Mouse (Mus musculus) kidney, embryonic 16.5 days (tissue): ENCODE data around the gene Sst. TPM values are rescaled to one million over a fixed set of nuclear protein-coding genes. Genes with fewer than 3 reads are reported as not detected.

ENCODE experiments used
- ATAC-seq: fragments of 200-750 bp; cut with Nextera tagmentation; 2 replicates; pipeline ENCODE4 v1.8.0; 2017; ENCODE audit warnings: moderate TSS enrichment; ENCODE audit not compliant: low FRiP score, low TSS enrichment
- H3K27ac ChIP-seq: fragments of 300-500 bp; sonication (generic); 2 replicates; pipeline ENCODE4 v1.5.1; 2014; ENCODE audit warnings: low read length
- H3K27me3 ChIP-seq: fragments of 300-500 bp; sonication (generic); 2 replicates; pipeline ENCODE4 v1.6.1; 2014; ENCODE audit warnings: low read length, control low read depth, mixed read lengths; ENCODE audit not compliant: insufficient read depth
- H3K36me3 ChIP-seq: fragments of 300-500 bp; sonication (generic); 2 replicates; pipeline ENCODE4 v1.6.1; 2014; ENCODE audit warnings: low read length, control low read depth, mixed read lengths; ENCODE audit not compliant: insufficient read depth
- H3K4me1 ChIP-seq: fragments of 300-500 bp; sonication (generic); 2 replicates; pipeline ENCODE4 v1.6.1; 2014; ENCODE audit warnings: low read length, control low read depth, mixed read lengths; ENCODE audit not compliant: insufficient read depth
- H3K4me2 ChIP-seq: fragments of 300-500 bp; sonication (generic); replicated peaks from 2 replicates; pipeline ENCODE4 v1.6.1; 2014; ENCODE audit warnings: low read depth, low read length
- H3K4me3 ChIP-seq: fragments of 300-500 bp; sonication (generic); 2 replicates; pipeline ENCODE4 v1.5.1; 2014; ENCODE audit warnings: mild to moderate bottlenecking, low read length
- H3K9ac ChIP-seq: fragments of 300-500 bp; sonication (generic); replicated peaks from 2 replicates; pipeline ENCODE4 v1.6.1; 2014; ENCODE audit warnings: low read length
- H3K9me3 ChIP-seq: fragments of 300-500 bp; sonication (generic); 2 replicates; pipeline ENCODE4 v1.6.1; 2016; ENCODE audit warnings: low read length, control low read depth
- WGBS: fragments of 180-500 bp; shearing (Covaris S2); extraction: QIAGEN DNeasy Blood & Tissue Kit; methylation state at CpG from one replicate; pipeline ENCODE4 v1.1.7; 2014; 5-methylcytosine and 5-hydroxymethylcytosine counted together
- polyA plus RNA-seq: library from polyadenylated mRNA; unstranded; fragments of >200 nt; fragmentation: Nextera tagmentation; extraction: Ambion mirVana; gene quantifications from 2 replicates; pipeline ENCODE4 v1.2.1, GENCODE M21; 2015

Sst gene
- polyA plus RNA-seq = 1.1 and 1.5 TPM in 2 replicates

GRCm38 (mm10) chr16:23890636-23891035 is at the start of gene Sst:
TSS of gene Sst (minus strand) at chr16:23890958.
- Histone ChIP-seq H3K36me3 (no peaks in the 10 kb centered on the region), H3K4me3 (no peak within 1 kb of the TSS), H3K27me3 (peaks cover 22% of the 10 kb centered on the region), H3K4me2 (no peak within 1 kb of the TSS), H3K9ac (no peak within 1 kb of the TSS), H3K4me1 (0 out of 2 replicates have a peak, but pooled peaks cover 4% of the 10 kb centered on the region), H3K27ac (no peak within 1 kb of the TSS), H3K9me3 (no peaks in the 10 kb centered on the region)
- 3% methylated on average over 26 of the region's 26 CpGs for WGBS
- no peak for ATAC-seq

GRCm38 (mm10) chr16:23934397-23934796 is 43.6 kb upstream of the Sst start:
- no peak overlapping the region for H3K4me2 ChIP-seq
- no peak overlapping the region for H3K9ac ChIP-seq
- H3K27me3 ChIP-seq = no peaks in the 10 kb centered on the region
- no peaks in the 10 kb centered on the region for H3K4me1 ChIP-seq
- WGBS = 53% methylated on average over 2 of the region's 2 CpGs
- no peaks in the 10 kb centered on the region for H3K9me3 ChIP-seq
- ATAC-seq = no peak
- no peak overlapping the region for H3K27ac ChIP-seq
- no peaks in the 10 kb centered on the region for H3K36me3 ChIP-seq
- no peak overlapping the region for H3K4me3 ChIP-seq

DNA sequence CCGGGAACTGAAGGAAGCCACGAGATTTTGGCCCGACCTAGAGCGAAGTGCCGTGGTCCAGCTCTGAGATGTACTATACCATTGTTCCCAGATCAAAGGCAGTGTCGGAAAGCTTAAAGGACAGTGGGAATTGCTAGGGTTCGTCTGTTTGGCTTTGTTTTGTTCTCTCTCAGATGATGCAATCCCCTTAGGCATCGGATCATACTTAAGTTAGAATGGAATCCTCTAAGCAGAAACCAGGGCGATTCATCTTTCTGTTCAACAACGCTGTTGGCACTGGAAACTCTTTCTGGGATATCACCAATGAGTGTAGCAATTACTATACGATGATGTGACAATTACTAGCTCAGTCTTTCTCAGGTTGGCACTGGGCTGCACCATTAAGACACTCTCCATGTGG is 41.5 kb upstream of the Sst start, which contains the start of gene Rtp2:
Rtp2 (minus strand) TSS at position 101 of the 400 bp plus-strand sequence.
- H3K4me1 ChIP-seq = no peaks in the 10 kb centered on the region
- no peak within 1 kb of the TSS for H3K9ac ChIP-seq
- no peaks in the 10 kb centered on the region for H3K27me3 ChIP-seq
- H3K36me3 ChIP-seq = no peaks in the 10 kb centered on the region
- 82% methylated on average over 11 of the region's 11 CpGs for WGBS
- no peak for ATAC-seq
- no peak within 1 kb of the TSS for H3K4me3 ChIP-seq
- H3K9me3 ChIP-seq = no peaks in the 10 kb centered on the region
- no peak within 1 kb of the TSS for H3K27ac ChIP-seq
- H3K4me2 ChIP-seq = no peak within 1 kb of the TSS

GRCm38 (mm10) chr16:23931275-23931674 is 40.5 kb upstream of the Sst start:
- 50% methylated on average over 18 of the region's 18 CpGs for WGBS
- no peak for ATAC-seq

DNA sequence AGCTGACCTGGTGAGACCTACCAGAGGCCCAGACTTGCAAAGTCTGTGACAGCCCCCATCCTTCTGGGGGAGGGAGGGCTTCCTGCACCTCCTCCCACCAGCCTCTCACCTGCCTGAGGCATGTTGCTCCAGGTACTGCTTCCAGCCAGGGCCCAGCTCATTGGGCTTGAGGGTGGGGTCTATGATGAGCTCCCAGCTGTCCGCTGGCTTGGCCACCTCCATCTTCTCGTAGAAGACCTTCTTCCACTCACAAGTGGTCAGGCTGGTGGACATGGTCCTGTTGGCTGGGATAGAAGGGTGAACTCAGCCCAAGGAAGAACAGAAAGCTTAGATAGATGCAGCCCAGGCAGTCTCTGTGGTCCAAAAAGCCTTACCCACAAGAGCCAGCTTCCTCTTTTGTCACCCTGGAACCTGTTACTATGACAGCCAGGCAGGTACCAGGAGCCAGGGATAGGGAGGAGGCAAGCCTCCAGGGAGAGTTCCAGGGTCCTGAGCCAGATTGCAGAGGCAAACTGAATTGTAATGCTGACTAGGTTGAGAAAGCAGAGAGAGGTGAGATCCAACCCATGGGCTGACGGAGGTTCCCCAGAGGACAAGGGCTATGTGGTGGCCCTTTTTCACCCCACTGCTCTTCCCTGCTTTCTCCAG is 39.8 kb upstream of the Sst start:
- Histone ChIP-seq H3K4me1 (no peaks in the 10 kb centered on the region), H3K27me3 (no peaks in the 10 kb centered on the region), H3K4me3 (no peak overlapping the region), H3K4me2 (no peak overlapping the region), H3K9me3 (no peaks in the 10 kb centered on the region), H3K27ac (no peak overlapping the region), H3K36me3 (no peaks in the 10 kb centered on the region), H3K9ac (no peak overlapping the region)
- WGBS = 89% methylated on average over 3 of the region's 3 CpGs
- no peak for ATAC-seq

More at GRCm38 (mm10) chr16:23931275-23931674, 40.5 kb upstream of the Sst start:
- no peak overlapping the region for H3K27ac ChIP-seq
- no peaks in the 10 kb centered on the region for H3K4me1 ChIP-seq
- H3K4me3 ChIP-seq = no peak overlapping the region
- no peak overlapping the region for H3K9ac ChIP-seq
- H3K9me3 ChIP-seq = no peaks in the 10 kb centered on the region
- no peaks in the 10 kb centered on the region for H3K27me3 ChIP-seq
- no peak overlapping the region for H3K4me2 ChIP-seq
- no peaks in the 10 kb centered on the region for H3K36me3 ChIP-seq

DNA sequence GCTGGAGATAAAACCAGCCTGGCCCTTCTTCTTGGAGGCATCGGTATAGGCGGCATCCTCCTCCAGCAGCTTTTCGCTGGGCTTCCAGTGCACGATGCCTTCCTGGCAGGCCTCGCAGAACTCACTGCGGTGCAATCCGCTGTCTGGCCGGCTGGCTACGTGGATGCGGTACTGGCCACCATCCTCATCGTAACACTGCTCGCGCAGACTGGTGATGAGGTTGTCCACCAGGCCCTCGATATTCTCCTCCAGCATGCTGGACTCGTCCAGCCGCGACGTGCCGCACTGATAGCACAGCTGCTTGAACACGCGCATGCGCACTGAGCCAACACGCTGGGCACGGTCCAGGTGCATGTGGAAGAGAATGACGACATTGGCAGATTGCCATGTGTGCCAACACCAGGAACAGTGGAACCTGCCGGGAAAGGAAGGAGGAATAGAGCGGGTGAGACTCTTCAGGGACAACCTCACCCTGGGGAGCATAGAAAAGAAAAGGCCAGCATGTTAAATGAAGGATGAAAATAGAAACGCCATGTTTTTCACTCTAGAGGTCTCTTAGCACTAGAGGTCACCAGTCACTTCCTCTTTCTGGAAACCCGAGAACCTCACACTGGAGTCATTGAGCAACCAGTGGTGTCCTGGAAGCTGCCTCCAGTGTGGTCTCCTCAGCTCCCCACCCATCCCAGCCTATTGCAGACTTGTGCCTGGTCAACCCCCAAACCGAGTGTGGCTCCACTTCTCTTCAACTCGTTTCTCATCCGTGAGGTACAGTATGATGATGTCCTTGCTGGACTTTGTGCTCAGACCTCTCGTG is 36.8 kb upstream of the Sst start:
- Histone ChIP-seq H3K4me1 (no peaks in the 10 kb centered on the region), H3K4me3 (no peak overlapping the region), H3K27me3 (no peaks in the 10 kb centered on the region), H3K9me3 (no peaks in the 10 kb centered on the region), H3K4me2 (no peak overlapping the region), H3K9ac (no peak overlapping the region), H3K27ac (no peak overlapping the region), H3K36me3 (no peaks in the 10 kb centered on the region)
- WGBS = 90% methylated on average over 33 of the region's 33 CpGs
- no peak for ATAC-seq

GRCm38 (mm10) chr16:23922906-23923305 is 32.1 kb upstream of the Sst start:
- H3K4me1 ChIP-seq = no peaks in the 10 kb centered on the region
- no peak overlapping the region for H3K4me3 ChIP-seq
- H3K27ac ChIP-seq = no peak overlapping the region
- ATAC-seq = no peak
- H3K4me2 ChIP-seq = no peak overlapping the region
- WGBS = 94% methylated on average over 1 of the region's 1 CpGs
- H3K9ac ChIP-seq = no peak overlapping the region
- H3K27me3 ChIP-seq = no peaks in the 10 kb centered on the region
- no peaks in the 10 kb centered on the region for H3K9me3 ChIP-seq
- H3K36me3 ChIP-seq = no peaks in the 10 kb centered on the region

DNA sequence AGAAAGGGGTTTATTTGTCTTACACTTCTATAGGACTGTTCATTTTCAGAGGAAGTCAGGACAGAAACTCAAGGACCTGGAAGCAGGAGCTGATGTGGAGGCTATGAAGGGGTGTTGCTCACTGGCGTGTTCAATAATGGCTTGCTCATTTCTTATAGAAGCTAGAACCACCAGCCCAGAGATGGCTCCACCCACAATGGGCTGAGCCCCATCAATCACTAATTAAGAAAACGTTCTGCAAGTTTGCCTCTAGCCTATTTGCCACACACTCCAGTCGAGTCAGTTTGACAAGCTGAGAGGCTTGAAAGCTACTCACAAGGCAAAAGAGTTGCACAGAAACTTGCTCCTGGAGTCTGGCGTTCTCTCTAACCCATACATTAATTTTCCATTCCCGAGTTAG is 30.9 kb upstream of the Sst start:
- WGBS = 57% methylated on average over 5 of the region's 5 CpGs
- no peak for ATAC-seq

GRCm38 (mm10) chr16:23919418-23919817 is 28.7 kb upstream of the Sst start:
- no peak overlapping the region for H3K9ac ChIP-seq
- H3K4me3 ChIP-seq = no peak overlapping the region
- H3K9me3 ChIP-seq = no peaks in the 10 kb centered on the region
- WGBS = 79% methylated on average over 2 of the region's 2 CpGs
- H3K36me3 ChIP-seq = no peaks in the 10 kb centered on the region
- H3K27ac ChIP-seq = no peak overlapping the region
- ATAC-seq = no peak
- no peaks in the 10 kb centered on the region for H3K27me3 ChIP-seq
- no peaks in the 10 kb centered on the region for H3K4me1 ChIP-seq
- H3K4me2 ChIP-seq = no peak overlapping the region

More for the DNA sequence above, 30.9 kb upstream of the Sst start:
- H3K4me3 ChIP-seq = no peak overlapping the region
- H3K27me3 ChIP-seq = no peaks in the 10 kb centered on the region
- H3K27ac ChIP-seq = no peak overlapping the region
- no peaks in the 10 kb centered on the region for H3K9me3 ChIP-seq
- H3K4me2 ChIP-seq = no peak overlapping the region
- no peak overlapping the region for H3K9ac ChIP-seq
- no peaks in the 10 kb centered on the region for H3K36me3 ChIP-seq
- no peaks in the 10 kb centered on the region for H3K4me1 ChIP-seq

GRCm38 (mm10) chr16:23913401-23913800 is 22.6 kb upstream of the Sst start:
- Histone ChIP-seq H3K4me1 (no peaks in the 10 kb centered on the region), H3K4me2 (no peak overlapping the region), H3K9me3 (no peaks in the 10 kb centered on the region), H3K27me3 (no peaks in the 10 kb centered on the region), H3K4me3 (no peak overlapping the region), H3K36me3 (no peaks in the 10 kb centered on the region), H3K9ac (no peak overlapping the region), H3K27ac (no peak overlapping the region)
- WGBS = 30% methylated on average over 3 of the region's 3 CpGs
- ATAC-seq = no peak
